Mouse (Mus musculus) cerebellum, adult 2 months (tissue): ENCODE measurements at regions not wholly inside any gene's neighbourhood (a gene's known extent, or its start where the extent isn't known, plus 50 kb on each side); places are given as distances from the start of the nearest gene placed in this dataset.

Experiments
- CTCF ChIP-seq: fragments of 200-500 bp; IDR thresholded peaks from 2 replicates; pipeline ENCODE4 v1.5.1; 2011; ENCODE audit warnings: low read depth, mild to moderate bottlenecking, control low read depth, low read length, moderate library complexity, borderline replicate concordance; ENCODE audit not compliant: insufficient read depth
- POLR2A ChIP-seq: fragments of 200-500 bp; IDR thresholded peaks from 2 replicates; pipeline ENCODE4 v1.6.1; 2011; ENCODE audit warnings: low read length, control low read depth, borderline replicate concordance; ENCODE audit not compliant: insufficient read depth

DNA sequence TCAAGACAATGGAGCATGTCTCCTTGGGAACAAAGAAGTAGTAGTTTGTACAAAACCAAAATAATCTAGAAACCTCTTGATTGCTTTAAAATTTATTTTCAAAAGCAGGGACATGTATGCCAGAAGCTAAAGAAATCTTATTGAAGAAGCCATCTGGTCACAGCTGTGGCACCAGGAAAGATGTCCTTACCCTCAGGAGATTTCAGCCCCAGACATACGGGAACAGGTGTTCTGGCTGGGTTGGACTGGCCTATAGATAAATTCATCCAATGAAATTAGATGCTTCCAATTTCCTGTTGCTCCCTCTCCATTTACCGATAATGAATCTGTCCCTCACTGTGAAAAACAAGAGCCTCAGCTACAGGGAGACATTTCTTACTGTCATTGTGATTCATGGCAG, 366.5 kb downstream of the Epm2a start:
- TF ChIP-seq CTCF: no peak
- TF ChIP-seq POLR2A: no peak
